Mouse (Mus musculus) MEL (cell line): ENCODE data around the gene Supt16. TPM values are rescaled to one million over a fixed set of nuclear protein-coding genes. Genes with fewer than 3 reads are reported as not detected.

Source experiments
- DNase-seq: peaks from one replicate; pipeline ENCODE4 v3.0.0; 2011; ENCODE audit warnings: low read depth, low spot score
- H3K27ac ChIP-seq: 2 replicates; pipeline ENCODE4 v1.5.1; 2012; ENCODE audit warnings: low read depth, mild to moderate bottlenecking, control low read depth, low read length, moderate library complexity; ENCODE audit not compliant: control insufficient read depth
- H3K27me3 ChIP-seq, 2 experiments: fragments of 150-350 bp in 1 of 2; sonication (generic) in 1 of 2; 2 replicates each; pipeline ENCODE4 v1.6.1; 2012; ENCODE audit warnings: low read length in 2 of 2, mild to moderate bottlenecking in 2 of 2, improper control_type of control experiment in 1 of 2, moderate library complexity in 1 of 2; ENCODE audit not compliant: insufficient read depth in 2 of 2, control insufficient read depth in 1 of 2
- H3K36me3 ChIP-seq, 2 experiments: 2 replicates each; pipeline ENCODE4 v1.6.1; 2012 to 2014; ENCODE audit warnings: low read length in 2 of 2, improper control_type of control experiment in 1 of 2, inconsistent platforms in 1 of 2, mild to moderate bottlenecking in 1 of 2; ENCODE audit not compliant: insufficient read depth in 2 of 2, control insufficient read depth in 1 of 2
- H3K4me1 ChIP-seq, 2 experiments: fragments of 150-350 bp in 1 of 2; sonication (generic) in 1 of 2; 2 replicates each; pipeline ENCODE4 v1.6.1; 2012; ENCODE audit warnings: low read length in 2 of 2, improper control_type of control experiment in 1 of 2, mild to moderate bottlenecking in 1 of 2; ENCODE audit not compliant: insufficient read depth in 2 of 2, control insufficient read depth in 1 of 2
- H3K4me3 ChIP-seq, 2 experiments: fragments of 150-350 bp in 1 of 2; sonication (generic) in 1 of 2; 2 replicates each; pipeline ENCODE4 v1.5.1; 2012; ENCODE audit warnings: low read depth in 2 of 2, low read length in 2 of 2, mild to moderate bottlenecking in 2 of 2, moderate library complexity in 2 of 2, control low read depth in 1 of 2, improper control_type of control experiment in 1 of 2; ENCODE audit not compliant: control insufficient read depth in 1 of 2, insufficient read depth in 1 of 2
- H3K79me2 ChIP-seq: 2 replicates; pipeline ENCODE4 v1.6.1; 2012; ENCODE audit warnings: mild to moderate bottlenecking, low read length, moderate library complexity; ENCODE audit not compliant: control insufficient read depth, poor library complexity, insufficient read depth
- H3K9ac ChIP-seq: 2 replicates; pipeline ENCODE4 v1.6.1; 2012; ENCODE audit warnings: low read depth, mild to moderate bottlenecking, control low read depth, low read length, moderate library complexity; ENCODE audit not compliant: control insufficient read depth, poor library complexity, severe bottlenecking
- H3K9me3 ChIP-seq: fragments of 150-350 bp; sonication (generic); replicated peaks from 2 replicates; pipeline ENCODE4 v1.6.1; 2012; ENCODE audit warnings: mild to moderate bottlenecking, low read length, improper control_type of control experiment, moderate library complexity; ENCODE audit not compliant: insufficient read depth
- BHLHE40 ChIP-seq: IDR thresholded peaks from 2 replicates; pipeline ENCODE4 v1.6.1; 2012; ENCODE audit warnings: low read depth, mild to moderate bottlenecking, inconsistent platforms, low read length, improper control_type of control experiment, borderline replicate concordance
- CHD2 ChIP-seq: IDR thresholded peaks from 2 replicates; pipeline ENCODE4 v1.6.1; 2011; ENCODE audit warnings: low read length, improper control_type of control experiment
- CTCF ChIP-seq, 3 experiments: IDR thresholded peaks in 2 of 3; conservative IDR thresholded peaks in 1 of 3; 2 replicates each; pipeline ENCODE4 v1.5.1; 2011 to 2012; ENCODE audit warnings: low read length in 3 of 3, low read depth in 2 of 3, mild to moderate bottlenecking in 2 of 3, improper control_type of control experiment in 1 of 3, inconsistent platforms in 1 of 3, mixed read lengths in 1 of 3, moderate library complexity in 1 of 3; ENCODE audit not compliant: control insufficient read depth in 1 of 3, insufficient read depth in 1 of 3, poor library complexity in 1 of 3, severe bottlenecking in 1 of 3
- E2F4 ChIP-seq: IDR thresholded peaks from 2 replicates; pipeline ENCODE4 v1.6.1; 2011; ENCODE audit warnings: low read depth, low read length, improper control_type of control experiment, borderline replicate concordance
- ELF1 ChIP-seq: IDR thresholded peaks from 2 replicates; pipeline ENCODE4 v1.6.1; 2014; ENCODE audit warnings: low read depth, mild to moderate bottlenecking, inconsistent platforms, low read length, improper control_type of control experiment, moderate library complexity
- EP300 ChIP-seq, 2 experiments: IDR thresholded peaks; 2 replicates each; pipeline ENCODE4 v1.6.1; 2011; ENCODE audit warnings: improper control_type of control experiment in 2 of 2, low read length in 2 of 2, low read depth in 1 of 2, mild to moderate bottlenecking in 1 of 2
- GABPA ChIP-seq: IDR thresholded peaks from 2 replicates; pipeline ENCODE4 v1.6.1; 2012; ENCODE audit warnings: low read depth, mild to moderate bottlenecking, inconsistent platforms, low read length, improper control_type of control experiment, moderate library complexity
- GATA1 ChIP-seq: IDR thresholded peaks from 2 replicates; pipeline ENCODE4 v1.6.1; 2011; ENCODE audit warnings: low read depth, low read length, improper control_type of control experiment
- JUND ChIP-seq: IDR thresholded peaks from 2 replicates; pipeline ENCODE4 v1.6.1; 2011; ENCODE audit warnings: low read depth, mild to moderate bottlenecking, improper control_type of control experiment, low read length
- KAT2A ChIP-seq: conservative IDR thresholded peaks from 2 replicates; pipeline ENCODE4 v1.6.1; 2012; ENCODE audit warnings: low read depth, low read length, improper control_type of control experiment, inconsistent platforms
- MAFK ChIP-seq: IDR thresholded peaks from 2 replicates; pipeline ENCODE4 v1.6.1; 2011; ENCODE audit warnings: low read depth, mild to moderate bottlenecking, low read length, improper control_type of control experiment, borderline replicate concordance
- MAX ChIP-seq: IDR thresholded peaks from 2 replicates; pipeline ENCODE4 v1.6.1; 2011; ENCODE audit warnings: low read length, improper control_type of control experiment
- MAZ ChIP-seq: IDR thresholded peaks from 2 replicates; pipeline ENCODE4 v1.6.1; 2012; ENCODE audit warnings: low read depth, mild to moderate bottlenecking, inconsistent platforms, low read length, improper control_type of control experiment
- MEF2A ChIP-seq: IDR thresholded peaks from 2 replicates; pipeline ENCODE4 v1.6.1; 2014; ENCODE audit warnings: low read depth, mild to moderate bottlenecking, inconsistent platforms, low read length, improper control_type of control experiment; ENCODE audit not compliant: poor library complexity, insufficient replicate concordance, severe bottlenecking; ENCODE audit errors: extremely low read depth
- MXI1 ChIP-seq: IDR thresholded peaks from 2 replicates; pipeline ENCODE4 v1.6.1; 2011; ENCODE audit warnings: mild to moderate bottlenecking, low read depth, low read length, improper control_type of control experiment
- MYB ChIP-seq: IDR thresholded peaks from 2 replicates; pipeline ENCODE4 v1.6.1; 2011; ENCODE audit warnings: mild to moderate bottlenecking, low read depth, low read length, improper control_type of control experiment
- MYC ChIP-seq: IDR thresholded peaks from 2 replicates; pipeline ENCODE4 v1.6.1; 2011; ENCODE audit warnings: low read depth, mild to moderate bottlenecking, low read length, improper control_type of control experiment, moderate library complexity
- NELFE ChIP-seq: IDR thresholded peaks from 2 replicates; pipeline ENCODE4 v1.6.1; 2011; ENCODE audit warnings: low read depth, low read length, improper control_type of control experiment
- NRF1 ChIP-seq: IDR thresholded peaks from 2 replicates; pipeline ENCODE4 v1.6.1; 2014; ENCODE audit warnings: low read depth, mild to moderate bottlenecking, inconsistent platforms, low read length, improper control_type of control experiment, moderate library complexity; ENCODE audit not compliant: poor library complexity, insufficient read depth, severe bottlenecking
- POLR2A ChIP-seq, 2 experiments: IDR thresholded peaks; 2 replicates each; pipeline ENCODE4 v1.6.1; 2011 to 2012; ENCODE audit warnings: low read length in 2 of 2, mild to moderate bottlenecking in 2 of 2, control low read depth in 1 of 2, improper control_type of control experiment in 1 of 2, low read depth in 1 of 2, moderate library complexity in 1 of 2; ENCODE audit not compliant: control insufficient read depth in 1 of 2, insufficient read depth in 1 of 2, poor library complexity in 1 of 2
- POLR2AphosphoS2 ChIP-seq: IDR thresholded peaks from 2 replicates; pipeline ENCODE4 v1.6.1; 2011; ENCODE audit warnings: low read length, improper control_type of control experiment
- POLR2AphosphoS5 ChIP-seq: IDR thresholded peaks from 2 replicates; pipeline ENCODE4 v1.6.1; 2012; ENCODE audit warnings: low read depth, borderline replicate concordance, mild to moderate bottlenecking, inconsistent platforms, low read length, moderate library complexity, mixed read lengths
- RAD21 ChIP-seq: IDR thresholded peaks from 2 replicates; pipeline ENCODE4 v1.6.1; 2011; ENCODE audit warnings: mild to moderate bottlenecking, low read depth, low read length, improper control_type of control experiment
- RCOR1 ChIP-seq: IDR thresholded peaks from 2 replicates; pipeline ENCODE4 v1.6.1; 2012; ENCODE audit warnings: low read depth, mild to moderate bottlenecking, inconsistent platforms, low read length, improper control_type of control experiment
- SIN3A ChIP-seq: IDR thresholded peaks from 2 replicates; pipeline ENCODE4 v1.6.1; 2012; ENCODE audit warnings: low read length, improper control_type of control experiment, inconsistent platforms
- SMC3 ChIP-seq: IDR thresholded peaks from 2 replicates; pipeline ENCODE4 v1.6.1; 2011; ENCODE audit warnings: low read depth, low read length, improper control_type of control experiment
- TAL1 ChIP-seq: IDR thresholded peaks from 2 replicates; pipeline ENCODE4 v1.6.1; 2012; ENCODE audit warnings: mild to moderate bottlenecking, inconsistent platforms, low read length, moderate library complexity, mixed read lengths
- TBP ChIP-seq: IDR thresholded peaks from 2 replicates; pipeline ENCODE4 v1.8.0; 2011; ENCODE audit warnings: low read depth, low read length, improper control_type of control experiment
- TCF12 ChIP-seq: IDR thresholded peaks from 2 replicates; pipeline ENCODE4 v1.6.1; 2014; ENCODE audit warnings: low read depth, mild to moderate bottlenecking, inconsistent platforms, low read length, improper control_type of control experiment, moderate library complexity
- UBTF ChIP-seq: IDR thresholded peaks from 2 replicates; pipeline ENCODE4 v1.6.1; 2012; ENCODE audit warnings: low read depth, mild to moderate bottlenecking, inconsistent platforms, low read length, improper control_type of control experiment, moderate library complexity, borderline replicate concordance; ENCODE audit not compliant: insufficient read depth
- USF1 ChIP-seq: IDR thresholded peaks from 2 replicates; pipeline ENCODE4 v1.6.1; 2014; ENCODE audit warnings: low read depth, mild to moderate bottlenecking, inconsistent platforms, low read length, improper control_type of control experiment, moderate library complexity
- USF2 ChIP-seq, 2 experiments: IDR thresholded peaks; 2 replicates each; pipeline ENCODE4 v1.6.1; 2011 to 2012; ENCODE audit warnings: improper control_type of control experiment in 2 of 2, low read length in 2 of 2, borderline replicate concordance in 1 of 2, inconsistent platforms in 1 of 2, low read depth in 1 of 2, mild to moderate bottlenecking in 1 of 2; ENCODE audit not compliant: insufficient read depth in 1 of 2
- ZC3H11A ChIP-seq: IDR thresholded peaks from 2 replicates; pipeline ENCODE4 v1.6.1; 2012; ENCODE audit warnings: low read depth, mild to moderate bottlenecking, inconsistent platforms, low read length, improper control_type of control experiment
- ZKSCAN1 ChIP-seq: IDR thresholded peaks from 2 replicates; pipeline ENCODE4 v1.6.1; 2012; ENCODE audit warnings: low read depth, mild to moderate bottlenecking, inconsistent platforms, low read length, improper control_type of control experiment, moderate library complexity
- ZMIZ1 ChIP-seq: IDR thresholded peaks from 2 replicates; pipeline ENCODE4 v1.6.1; 2012; ENCODE audit warnings: low read depth, mild to moderate bottlenecking, inconsistent platforms, low read length, improper control_type of control experiment, moderate library complexity
- ZNF384 ChIP-seq: IDR thresholded peaks from 2 replicates; pipeline ENCODE4 v1.6.1; 2012; ENCODE audit warnings: low read depth, mild to moderate bottlenecking, inconsistent platforms, low read length, improper control_type of control experiment
- polyA plus RNA-seq, 2 experiments: library from polyadenylated mRNA; stranded (reverse) in 1 of 2; unstranded in 1 of 2; fragments of >175 nt in 1 of 2; fragments of >200 nt in 1 of 2; gene quantifications; 2 replicates each; pipeline versions ENCODE4 v1.2.1 to v1.2.4; 2012; ENCODE audit warnings: low replicate concordance in 2 of 2, low read depth in 1 of 2; ENCODE audit not compliant: insufficient read length in 2 of 2, insufficient read depth in 1 of 2, missing spikeins in 1 of 2
- total RNA-seq: library from RNA; depleted of rRNA; stranded (reverse); fragments of 300-350 nt; gene quantifications from 2 replicates; pipeline ENCODE4 v1.2.3, GENCODE M21; 2012

The Supt16 gene
- total and polyA plus RNA-seq, 3 experiments = 87.1 to 145 (median 114) TPM

DNA sequence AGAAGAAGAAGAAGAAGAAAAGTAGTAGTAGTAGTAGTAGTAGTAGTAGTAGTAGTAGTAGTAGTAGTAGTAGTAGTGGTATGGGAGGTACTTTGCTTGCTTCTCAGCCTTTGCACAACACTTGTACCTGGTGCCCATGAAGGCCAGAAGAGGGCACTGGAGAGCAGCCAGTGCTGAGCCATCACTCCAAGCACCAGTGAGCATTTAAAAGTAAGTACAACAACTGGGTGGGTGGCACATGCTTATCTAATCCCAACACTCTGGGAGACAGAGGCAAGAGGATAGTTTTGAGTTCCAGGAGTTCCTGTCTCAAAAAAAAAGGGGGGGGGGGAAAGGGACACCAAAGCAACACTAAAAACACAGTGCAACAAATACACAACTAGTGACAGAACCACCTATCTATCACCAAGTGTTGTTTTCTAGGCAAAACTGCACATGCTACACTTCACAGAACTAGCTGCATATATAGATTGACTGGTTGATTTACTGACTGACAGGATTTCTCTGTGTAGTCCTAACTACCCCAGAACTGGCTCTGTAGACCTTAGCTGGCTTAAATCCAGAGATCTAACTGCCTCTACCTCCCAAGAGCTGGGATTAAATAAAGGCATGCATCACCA, 6.4 kb downstream of the Supt16 start:
- H3K4me3 ChIP-seq = no peak overlapping the region
- peak; percentile 90 for DNase-seq
- TF ChIP-seq CTCF (IDR thresholded peaks at IDR 0.05 in 2 of 3, conservative IDR thresholded peaks at IDR 0.05 in 1 of 3; ENCODE audit: control insufficient read depth in 1 of 3, insufficient read depth in 1 of 3, low read depth in 2 of 3, low read length in 3 of 3, poor library complexity in 1 of 3, severe bottlenecking in 1 of 3) (peak; percentile 67 to 79 (median 73)), RCOR1 (no peak), ZC3H11A (no peak), E2F4 (no peak), TCF12 (0 out of 2 replicates have a peak, but pooled peaks have one; percentile 10), SMC3 (peak; percentile 33; the same call in 1 of the 2 replicates), TBP (no peak), MXI1 (peak; percentile 36; the same call in 1 of the 2 replicates), CHD2 (no peak), BHLHE40 (no peak), ZKSCAN1 (no peak), MAX (no peak), RAD21 (no peak; the same call in 1 of the 2 replicates), JUND (no peak), MAZ (no peak), KAT2A (no peak), MYB (no peak), NRF1 (no peak), MEF2A (no peak), MYC (0 out of 2 replicates have a peak, but pooled peaks have one; percentile 32), POLR2A (IDR thresholded peaks at IDR 0.05; ENCODE audit: control insufficient read depth in 1 of 2, insufficient read depth in 1 of 2, low read depth in 1 of 2, low read length in 2 of 2, poor library complexity in 1 of 2) (no peak), USF2 (IDR thresholded peaks at IDR 0.05; ENCODE audit: borderline replicate concordance in 1 of 2, insufficient read depth in 1 of 2, low read depth in 1 of 2, low read length in 2 of 2) (no peak), UBTF (no peak), EP300 (IDR thresholded peaks at IDR 0.05; ENCODE audit: low read depth in 1 of 2, low read length in 2 of 2) (no peak), ZMIZ1 (no peak), POLR2AphosphoS5 (no peak), MAFK (no peak), USF1 (no peak), SIN3A (peak; percentile 62), POLR2AphosphoS2 (no peak), GATA1 (peak; percentile 59; the same call in 1 of the 2 replicates), ZNF384 (peak; percentile 83), GABPA (no peak), TAL1 (peak; percentile 38; the same call in 1 of the 2 replicates), ELF1 (no peak), NELFE (no peak)

More for the DNA sequence above, 6.4 kb downstream of the Supt16 start:
- Histone ChIP-seq H3K9me3 (no peaks in the 10 kb centered on the region), H3K27me3 (no peaks in the 10 kb centered on the region), H3K79me2 (peaks cover 77% of the 10 kb centered on the region), H3K36me3 (peaks cover 11 to 63% of the 10 kb centered on the region in 2 experiments), H3K27ac (peak overlapping the region; percentile 65), H3K9ac (no peak overlapping the region; the same call in 1 of the 2 replicates), H3K4me1 (peaks cover 20 to 22% of the 10 kb centered on the region in 2 experiments; a peak in 3 of 4 replicates)
